Mouse (Mus musculus) forebrain, embryonic 10.5 days (tissue): ENCODE results near the gene Tspan3. TPM values are rescaled to one million over a fixed set of nuclear protein-coding genes. Genes with fewer than 3 reads are reported as not detected.

Experiments used
- DNase-seq: peaks from one replicate; pipeline ENCODE4 v3.0.0-alpha.2; 2017; ENCODE audit warnings: low spot score; ENCODE audit errors: extremely low spot score
- H3K27ac ChIP-seq: fragments of 300-500 bp; sonication (generic); 2 replicates; pipeline ENCODE4 v1.5.1; 2016; ENCODE audit warnings: mild to moderate bottlenecking
- H3K27me3 ChIP-seq: fragments of 300-500 bp; sonication (generic); 2 replicates; pipeline ENCODE4 v1.6.1; 2016; ENCODE audit warnings: mild to moderate bottlenecking; ENCODE audit not compliant: poor library complexity, severe bottlenecking
- H3K36me3 ChIP-seq: fragments of 300-500 bp; sonication (generic); replicated peaks from 2 replicates; pipeline ENCODE4 v1.6.1; 2016; ENCODE audit warnings: mild to moderate bottlenecking, moderate library complexity
- H3K4me1 ChIP-seq: fragments of 300-500 bp; sonication (generic); 2 replicates; pipeline ENCODE4 v1.6.1; 2016
- H3K4me3 ChIP-seq: fragments of 300-500 bp; sonication (generic); 2 replicates; pipeline ENCODE4 v1.5.1; 2016; ENCODE audit warnings: mild to moderate bottlenecking, moderate library complexity
- H3K9me3 ChIP-seq: fragments of 300-500 bp; sonication (generic); 2 replicates; pipeline ENCODE4 v1.6.1; 2016; ENCODE audit warnings: mild to moderate bottlenecking, moderate library complexity
- WGBS: fragments of 180-500 bp; shearing (Covaris S2); methylation state at CpG from one replicate; pipeline ENCODE4 v1.1.7; 2016; 5-methylcytosine and 5-hydroxymethylcytosine counted together
- polyA plus RNA-seq: library from polyadenylated mRNA; unstranded; fragments of >200 nt; fragmentation: Nextera tagmentation; extraction: Ambion mirVana; gene quantifications from 2 replicates; pipeline ENCODE4 v1.2.1, GENCODE M21; 2016

Gene Tspan3
- polyA plus RNA-seq, 1 experiment from 2014 or later, result 510 TPM

- Histone ChIP-seq H3K36me3 (peaks cover 35% of the 10 kb centered on the region), H3K27ac (no peak overlapping the region), H3K4me3 (no peak overlapping the region), H3K9me3 (peaks cover 5% of the 10 kb centered on the region; the same call in 1 of the 2 replicates), H3K4me1 (peaks cover 11% of the 10 kb centered on the region), H3K27me3 (no peaks in the 10 kb centered on the region)
- no peak for DNase-seq
- WGBS, result 73% methylated on average over 7 of the region's 7 CpGs
Measured at GRCm38 (mm10) chr9:56151745-56152481, 13.4 kb downstream of the Tspan3 start.

GRCm38 (mm10) chr9:56146326-56146923, 18.9 kb downstream of the Tspan3 start:
- H3K4me3 ChIP-seq, result no peak overlapping the region
- no peaks in the 10 kb centered on the region for H3K27me3 ChIP-seq
- no peaks in the 10 kb centered on the region for H3K4me1 ChIP-seq
- no peak overlapping the region for H3K27ac ChIP-seq
- peaks cover 75% of the 10 kb centered on the region for H3K36me3 ChIP-seq
- peaks cover 5% of the 10 kb centered on the region; the same call in 1 of the 2 replicates for H3K9me3 ChIP-seq
- no peak for DNase-seq
- 94% methylated on average over 16 of the region's 16 CpGs for WGBS

- peaks cover 82% of the 10 kb centered on the region for H3K36me3 ChIP-seq
Measured at GRCm38 (mm10) chr9:56144366-56145003, 20.8 kb downstream of the Tspan3 start.

GRCm38 (mm10) chr9:56141776-56142175, 23.5 kb downstream of the Tspan3 start:
- H3K27me3 ChIP-seq, result no peaks in the 10 kb centered on the region
- H3K9me3 ChIP-seq, result no peaks in the 10 kb centered on the region
- DNase-seq, result no peak
- H3K27ac ChIP-seq, result no peak overlapping the region
- H3K4me3 ChIP-seq, result no peak overlapping the region
- H3K4me1 ChIP-seq, result no peaks in the 10 kb centered on the region
- H3K36me3 ChIP-seq, result peaks cover 97% of the 10 kb centered on the region
- WGBS, result 89% methylated on average over 9 of the region's 9 CpGs

More at GRCm38 (mm10) chr9:56144366-56145003, 20.8 kb downstream of the Tspan3 start:
- H3K4me3 ChIP-seq, result no peak overlapping the region
- no peaks in the 10 kb centered on the region for H3K4me1 ChIP-seq
- no peaks in the 10 kb centered on the region for H3K27me3 ChIP-seq
- no peak overlapping the region for H3K27ac ChIP-seq
- no peaks in the 10 kb centered on the region for H3K9me3 ChIP-seq
- 94% methylated on average over 7 of the region's 7 CpGs for WGBS
- no peak for DNase-seq

- no peak for DNase-seq
- Histone ChIP-seq H3K9me3 (no peaks in the 10 kb centered on the region), H3K4me3 (no peak overlapping the region), H3K27me3 (no peaks in the 10 kb centered on the region), H3K36me3 (peaks cover 97% of the 10 kb centered on the region), H3K27ac (no peak overlapping the region), H3K4me1 (no peaks in the 10 kb centered on the region)
- WGBS, result 94% methylated on average over 4 of the region's 4 CpGs
Measured at GRCm38 (mm10) chr9:56135590-56136197, 29.6 kb downstream of the Tspan3 start.

- Histone ChIP-seq H3K27me3 (no peaks in the 10 kb centered on the region), H3K4me3 (no peak overlapping the region), H3K27ac (no peak overlapping the region), H3K36me3 (peaks cover 97% of the 10 kb centered on the region), H3K9me3 (no peaks in the 10 kb centered on the region), H3K4me1 (no peaks in the 10 kb centered on the region)
- DNase-seq, result no peak
- 96% methylated on average over 4 of the region's 4 CpGs for WGBS
Measured at GRCm38 (mm10) chr9:56134614-56135013, 30.7 kb downstream of the Tspan3 start.

- DNase-seq, result no peak
- Histone ChIP-seq H3K9me3 (no peaks in the 10 kb centered on the region), H3K36me3 (peaks cover 99% of the 10 kb centered on the region), H3K4me3 (no peak overlapping the region), H3K27me3 (no peaks in the 10 kb centered on the region), H3K27ac (no peak overlapping the region), H3K4me1 (no peaks in the 10 kb centered on the region)
- WGBS, result 88% methylated on average over 5 of the region's 5 CpGs
Measured at GRCm38 (mm10) chr9:56133970-56134369, 31.3 kb downstream of the Tspan3 start.

- no peak for DNase-seq
- no peaks in the 10 kb centered on the region for H3K27me3 ChIP-seq
- peaks cover 100% of the 10 kb centered on the region for H3K36me3 ChIP-seq
- WGBS, result 90% methylated on average over 10 of the region's 10 CpGs
- H3K9me3 ChIP-seq, result no peaks in the 10 kb centered on the region
- H3K4me3 ChIP-seq, result no peak overlapping the region
- no peak overlapping the region for H3K27ac ChIP-seq
- no peaks in the 10 kb centered on the region for H3K4me1 ChIP-seq
Measured at GRCm38 (mm10) chr9:56131813-56132525, 33.3 kb downstream of the Tspan3 start.

- 82% methylated on average over 4 of the region's 4 CpGs for WGBS
Measured at GRCm38 (mm10) chr9:56130536-56130935, 34.7 kb downstream of the Tspan3 start.

GRCm38 (mm10) chr9:56129951-56130350, 35.3 kb downstream of the Tspan3 start:
- Histone ChIP-seq H3K27me3 (no peaks in the 10 kb centered on the region), H3K27ac (no peak overlapping the region), H3K36me3 (peaks cover 86% of the 10 kb centered on the region), H3K9me3 (no peaks in the 10 kb centered on the region), H3K4me3 (no peak overlapping the region), H3K4me1 (peaks cover 4% of the 10 kb centered on the region)
- 94% methylated on average over 3 of the region's 3 CpGs for WGBS
- no peak for DNase-seq

More at GRCm38 (mm10) chr9:56130536-56130935, 34.7 kb downstream of the Tspan3 start:
- H3K4me1 ChIP-seq, result no peaks in the 10 kb centered on the region; the same call in 1 of the 2 replicates
- no peak overlapping the region for H3K27ac ChIP-seq
- H3K27me3 ChIP-seq, result no peaks in the 10 kb centered on the region
- no peaks in the 10 kb centered on the region for H3K9me3 ChIP-seq
- H3K4me3 ChIP-seq, result no peak overlapping the region
- no peak for DNase-seq
- H3K36me3 ChIP-seq, result peaks cover 92% of the 10 kb centered on the region

- Histone ChIP-seq H3K4me1 (peaks cover 13% of the 10 kb centered on the region), H3K36me3 (peaks cover 70% of the 10 kb centered on the region), H3K27ac (no peak overlapping the region), H3K27me3 (no peaks in the 10 kb centered on the region), H3K9me3 (no peaks in the 10 kb centered on the region), H3K4me3 (no peak overlapping the region)
- 90% methylated on average over 9 of the region's 9 CpGs for WGBS
- DNase-seq, result no peak
Measured at GRCm38 (mm10) chr9:56128331-56128730, 36.9 kb downstream of the Tspan3 start.

- H3K9me3 ChIP-seq, result no peaks in the 10 kb centered on the region
- no peaks in the 10 kb centered on the region for H3K27me3 ChIP-seq
- H3K36me3 ChIP-seq, result peaks cover 53% of the 10 kb centered on the region
- H3K4me1 ChIP-seq, result peaks cover 13% of the 10 kb centered on the region
- no peak for DNase-seq
- H3K4me3 ChIP-seq, result no peak overlapping the region
- WGBS, result 92% methylated on average over 16 of the region's 16 CpGs
- H3K27ac ChIP-seq, result no peak overlapping the region
Measured at GRCm38 (mm10) chr9:56126453-56127173, 38.7 kb downstream of the Tspan3 start.
